Mouse (Mus musculus): Measurements from ENCODE around the gene Cuedc2.
A peak's percentile ranks its signal among the peaks of the same experiment; 100 is the strongest.

Cuedc2 gene

DNA sequence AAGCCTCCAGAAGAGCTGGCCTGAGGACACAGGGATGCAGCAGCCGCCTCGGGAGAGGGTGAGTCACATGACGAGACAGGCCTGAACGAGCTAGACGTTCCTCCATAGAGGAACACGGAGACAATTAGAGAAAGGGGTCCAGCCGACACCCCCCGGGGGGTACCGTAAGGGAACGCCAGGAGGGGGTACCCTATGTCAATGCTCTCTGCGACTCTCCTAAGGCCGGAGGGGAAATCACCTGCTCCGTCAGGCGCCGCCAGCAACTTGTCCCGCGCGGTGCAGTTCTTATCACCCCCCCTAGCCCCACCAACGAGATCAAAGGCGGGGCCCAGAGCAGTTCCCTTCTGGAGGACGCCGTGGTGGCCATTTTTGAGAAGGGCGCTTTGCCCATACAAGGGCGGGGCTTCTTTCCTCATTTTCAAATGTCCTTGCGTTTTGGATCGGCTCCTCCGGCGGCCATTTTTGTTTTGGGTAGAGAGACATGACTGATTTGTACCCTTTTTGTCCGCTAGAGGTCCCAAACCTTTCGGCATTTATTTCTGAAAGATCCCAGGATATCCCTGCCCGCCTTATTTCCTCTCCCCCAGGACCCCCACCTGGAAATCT, at the start of gene Cuedc2:
Gene Cuedc2, minus strand, starts transcription at position 372 of the 606 bp plus-strand sequence.
- DNase-seq = peak; percentile 100

DNA sequence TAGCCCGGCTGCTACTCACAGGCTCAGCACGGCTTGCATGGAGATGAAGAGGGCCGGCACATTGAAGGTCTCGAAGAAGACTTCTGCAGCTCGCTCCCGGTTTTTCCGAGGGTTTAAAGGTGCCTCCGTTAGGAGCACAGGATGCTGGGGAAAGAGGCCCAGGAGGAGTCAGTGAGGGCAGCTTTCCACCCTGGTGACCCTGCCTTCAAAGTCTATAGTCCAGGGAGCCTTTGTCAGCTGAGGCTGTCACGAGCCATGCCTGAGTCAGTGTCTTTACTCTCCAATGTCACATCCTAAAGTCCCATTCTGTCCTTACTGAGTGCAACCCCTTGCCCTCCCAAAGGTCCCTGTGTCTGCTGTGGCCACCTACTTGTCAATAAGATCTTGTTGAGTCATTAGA, 43.8 kb upstream of the Cuedc2 start:
- DNase-seq = peak; percentile 63

DNA sequence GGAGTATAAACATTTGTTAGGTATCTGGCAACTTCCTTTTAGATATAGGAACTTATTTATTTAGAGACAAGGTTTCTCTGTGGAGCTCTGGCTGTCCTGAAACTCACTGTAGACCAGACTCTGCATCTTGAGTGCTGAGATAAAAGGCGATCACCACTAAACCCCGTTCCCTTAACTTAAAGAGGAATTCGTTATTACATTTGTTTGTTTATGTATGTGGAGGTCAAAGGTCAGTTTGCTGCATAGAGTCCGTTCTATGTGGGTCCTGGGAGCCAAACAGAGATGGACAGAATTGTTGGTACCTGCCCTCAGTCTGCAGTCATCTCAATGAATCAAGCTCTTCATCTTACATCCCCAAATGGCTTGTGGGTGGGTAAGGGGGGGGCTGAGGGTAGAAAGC, 37.4 kb upstream of the Cuedc2 start:
- no peak for DNase-seq

DNA sequence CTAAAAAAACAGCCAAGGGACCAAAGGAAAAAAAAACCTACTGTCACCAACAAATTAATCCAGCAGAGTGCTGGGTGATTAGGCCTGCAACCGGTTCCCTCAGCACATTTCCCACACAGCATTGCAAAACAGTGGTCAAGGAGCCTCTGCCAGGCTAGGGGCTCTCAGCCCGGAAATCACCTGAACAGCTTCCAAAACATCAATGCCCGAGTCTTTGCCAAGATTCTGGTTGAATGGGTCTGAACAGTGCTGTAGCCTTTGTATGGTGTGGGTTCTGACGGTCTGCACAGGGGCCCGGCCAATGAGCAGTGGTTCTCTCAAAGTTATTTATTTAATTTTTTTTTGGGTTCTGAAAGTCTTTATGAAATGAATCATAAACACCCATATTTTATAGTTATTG, 37.0 kb upstream of the Cuedc2 start:
- DNase-seq = no peak

DNA sequence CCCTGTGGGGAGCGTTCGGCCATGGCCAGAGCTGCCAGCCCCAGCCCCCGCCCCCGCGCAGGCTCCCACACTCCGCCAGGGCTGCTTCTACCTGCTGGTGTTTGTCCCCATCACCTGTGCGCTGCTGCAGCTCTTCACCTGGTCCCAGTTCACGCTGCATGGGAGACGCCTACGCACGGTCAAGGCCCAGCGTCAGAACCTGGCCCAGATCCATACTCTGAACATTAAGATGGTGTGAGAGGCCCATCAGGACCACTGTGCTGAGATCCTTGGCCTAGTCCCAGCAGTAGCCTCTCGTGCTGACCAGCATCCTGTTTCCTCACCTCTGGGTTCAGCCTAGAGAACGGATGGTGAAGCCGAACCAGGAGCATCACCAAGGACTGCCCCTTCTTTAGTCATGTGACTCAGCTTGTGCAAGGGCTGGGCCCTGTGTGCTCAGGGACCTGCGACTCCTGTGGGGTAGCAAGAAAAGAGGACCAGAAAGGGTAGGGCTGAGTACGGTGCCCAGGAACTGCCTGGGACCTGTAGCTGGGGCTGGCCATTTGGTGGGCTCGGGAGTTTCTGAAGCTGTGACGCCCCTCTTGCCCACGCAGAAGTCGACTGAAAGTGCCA, 36.1 kb upstream of the Cuedc2 start:
- no peak for DNase-seq

DNA sequence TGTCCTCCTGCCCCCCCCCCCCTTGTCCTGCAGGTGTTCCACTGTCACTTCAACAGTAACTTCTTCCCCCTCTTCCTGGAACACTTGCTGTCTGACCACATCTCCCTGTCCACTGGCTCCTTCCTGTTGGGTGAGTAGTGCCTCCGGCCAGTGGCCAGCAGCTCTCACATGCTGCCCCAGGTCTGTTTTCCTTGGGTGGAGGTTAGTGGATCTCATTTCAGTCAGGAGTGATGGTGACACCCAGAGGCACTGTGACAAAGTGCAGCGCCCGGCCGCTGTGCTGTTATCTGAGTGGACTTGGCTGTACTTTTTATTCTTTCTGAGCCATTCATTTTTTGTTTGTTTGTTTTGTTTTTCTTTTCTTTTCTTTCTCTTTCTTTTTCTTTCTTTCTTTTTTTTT, 30.7 kb upstream of the Cuedc2 start:
- DNase-seq = peak; percentile 88

DNA sequence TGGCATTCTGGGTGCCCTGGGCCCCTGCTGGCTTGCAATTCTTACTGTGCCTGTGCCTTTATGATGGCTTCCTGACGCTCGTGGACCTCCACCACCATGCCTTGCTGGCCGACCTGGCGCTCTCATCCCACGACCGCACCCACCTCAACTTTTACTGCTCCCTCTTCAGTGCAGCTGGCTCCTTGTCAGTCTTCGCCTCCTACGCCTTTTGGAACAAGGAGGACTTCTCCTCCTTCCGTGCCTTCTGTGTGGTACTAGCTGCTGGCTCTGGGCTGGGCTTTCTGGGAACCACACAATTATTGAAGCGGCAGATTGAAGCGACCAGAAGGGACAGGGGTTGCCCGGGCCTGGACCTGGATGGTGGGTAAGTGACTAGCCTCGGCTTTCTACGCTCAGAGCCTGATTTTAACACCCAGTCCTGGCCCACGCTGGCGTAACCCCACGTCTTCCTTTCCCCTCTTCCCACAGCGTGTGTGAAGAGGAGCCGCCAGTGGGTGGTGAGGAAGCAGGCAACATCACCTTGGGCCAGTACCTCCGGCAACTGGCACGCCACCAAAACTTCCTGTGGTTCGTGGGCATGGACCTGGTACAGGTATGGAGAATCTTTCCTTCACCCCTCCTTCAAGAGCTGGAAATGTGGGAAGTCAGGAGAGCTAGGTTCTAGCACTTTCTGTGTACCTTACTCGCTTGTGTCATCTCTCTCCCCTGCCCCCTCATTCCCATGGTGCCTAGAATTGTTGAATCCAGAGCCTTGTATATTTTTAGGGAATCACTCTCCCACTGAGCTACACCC, 29.5 kb upstream of the Cuedc2 start:
- DNase-seq = no peak

DNA sequence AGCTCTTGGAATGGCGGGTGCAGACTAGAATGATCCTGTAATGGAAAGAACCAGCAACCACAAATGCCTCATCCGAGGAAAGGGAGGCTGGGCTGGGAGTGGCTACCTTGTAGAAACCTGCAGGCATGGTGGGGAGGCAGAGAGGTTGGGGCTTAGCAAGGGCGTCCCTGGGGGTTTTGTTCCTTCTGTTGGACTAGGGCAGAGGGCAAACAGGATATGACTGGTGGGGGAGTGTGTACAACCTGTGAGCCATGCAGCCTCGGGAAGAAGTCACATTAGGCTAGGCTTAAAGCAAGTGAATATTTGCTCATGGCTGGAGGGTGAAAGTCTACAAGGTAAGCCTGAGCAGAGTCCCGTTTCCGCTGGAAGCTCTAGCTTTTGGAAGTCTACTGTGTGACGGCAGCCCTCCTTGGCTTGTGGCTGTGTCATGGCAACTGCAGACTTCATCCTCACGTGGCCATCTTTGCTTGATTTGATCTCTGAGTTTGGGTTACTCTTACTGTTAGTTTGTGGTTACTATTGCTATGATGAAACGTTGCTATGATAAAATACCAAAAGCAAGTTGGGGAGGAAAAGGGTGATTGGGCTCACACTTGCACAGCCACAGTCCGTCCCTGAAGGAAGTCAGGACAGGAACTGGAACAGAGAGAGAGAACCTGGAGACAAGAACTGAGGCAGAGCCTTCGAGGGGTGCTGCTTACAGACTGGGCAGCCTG, 24.9 kb upstream of the Cuedc2 start:
- no peak for DNase-seq

DNA sequence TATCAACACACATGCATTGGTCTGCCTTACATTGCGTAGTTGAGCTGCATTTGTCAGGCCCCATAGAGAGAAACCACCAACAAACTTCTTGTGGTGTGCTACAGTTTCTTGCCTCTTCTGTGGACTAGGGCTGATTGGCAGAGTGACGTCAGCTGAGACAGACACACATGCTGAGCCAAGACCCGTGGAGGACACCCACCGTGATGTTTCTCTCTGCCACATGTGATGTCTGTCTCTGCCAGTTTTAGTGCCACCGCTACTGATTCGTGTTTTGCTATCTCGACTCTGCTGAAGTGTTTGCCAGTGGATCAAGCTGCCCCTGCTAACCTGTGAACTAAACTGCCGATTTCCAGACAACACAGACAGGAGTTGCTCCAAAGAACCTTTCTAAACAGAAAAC, 23.6 kb upstream of the Cuedc2 start:
- DNase-seq = no peak

DNA sequence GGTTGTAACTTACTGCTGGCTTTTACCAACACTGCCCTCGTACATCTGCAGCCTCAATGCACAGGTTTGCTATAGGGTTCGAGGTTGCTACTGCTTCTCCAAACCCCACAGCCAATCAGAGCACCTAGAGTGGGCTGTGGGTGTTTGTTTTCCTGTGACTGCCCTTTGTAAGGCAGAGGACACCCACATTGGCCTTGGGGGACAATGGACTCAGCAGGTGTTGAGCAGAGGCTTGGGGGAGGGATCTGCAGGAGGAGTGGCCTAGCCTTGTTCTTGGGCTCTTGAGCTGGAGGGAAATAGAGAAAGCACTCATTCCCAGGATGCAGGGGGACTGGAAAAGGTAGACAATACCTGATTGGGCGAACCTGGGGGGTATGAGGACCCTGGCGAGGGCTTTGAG, 19.9 kb upstream of the Cuedc2 start:
- DNase-seq = no peak

DNA sequence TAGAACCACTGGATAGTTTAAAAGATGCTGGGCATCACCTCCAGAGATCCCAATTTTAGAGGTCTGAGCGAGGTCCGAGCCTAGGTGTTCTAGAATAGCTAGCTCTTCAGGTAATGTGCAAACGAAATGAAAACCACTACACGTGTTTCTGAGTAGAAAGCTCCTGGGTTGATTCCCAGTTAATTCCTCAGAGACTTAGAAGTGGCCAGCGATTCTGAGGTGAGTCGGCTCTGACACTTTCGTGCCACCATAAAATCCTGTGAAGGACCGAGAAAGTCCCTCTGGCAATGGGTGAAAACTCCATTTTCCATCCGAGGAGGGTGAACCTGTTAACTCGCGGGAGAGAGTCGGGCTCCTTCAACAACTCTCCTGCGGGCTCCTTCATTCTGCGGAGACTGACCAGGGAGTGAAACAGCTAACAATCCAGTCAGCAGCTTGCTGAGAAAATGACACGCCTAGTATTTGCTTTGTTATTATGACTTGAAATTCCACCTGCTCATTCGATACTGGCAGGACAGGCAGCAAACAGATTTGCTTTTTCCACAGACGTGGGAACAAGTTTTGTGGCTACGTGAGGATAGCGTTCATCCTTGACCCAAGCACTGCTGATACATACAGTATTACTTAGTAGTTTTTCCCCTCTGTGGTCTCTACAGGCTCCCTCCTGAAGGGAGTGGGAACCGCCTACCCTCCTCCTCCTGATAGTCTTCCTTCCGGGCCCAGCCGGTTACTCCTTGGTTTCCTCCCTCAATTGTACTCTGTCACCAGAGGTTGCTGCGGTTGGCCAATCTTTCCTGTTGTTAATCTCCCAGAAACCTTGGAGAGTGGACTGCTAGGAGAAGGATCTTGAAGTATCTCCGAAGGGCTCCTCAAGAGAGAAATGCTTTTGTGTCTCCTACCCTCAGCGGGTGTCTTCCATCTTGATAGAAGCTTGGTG, 19.1 kb upstream of the Cuedc2 start:
- DNase-seq = peak; percentile 56

DNA sequence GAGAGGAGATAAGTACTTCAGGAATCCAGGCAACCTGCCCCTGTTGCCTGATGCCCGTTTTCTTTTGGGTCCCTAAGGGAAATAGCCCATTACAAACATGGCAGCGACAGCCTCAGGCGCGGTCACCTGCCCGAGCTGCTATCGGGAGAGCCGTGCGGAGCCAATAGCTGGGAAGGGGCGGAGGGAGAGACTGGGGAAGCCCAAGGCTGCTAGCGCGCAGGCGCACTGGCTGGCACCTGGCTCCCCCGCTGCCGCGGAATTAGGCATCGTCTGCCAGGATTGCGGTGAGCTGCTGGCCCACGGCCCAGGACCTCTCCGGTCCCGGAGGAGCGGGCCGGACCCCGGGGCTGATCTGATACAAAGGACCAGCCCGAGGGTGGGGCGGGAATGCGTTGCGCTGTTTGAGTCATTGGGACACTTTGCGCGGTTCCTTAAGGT, 18.2 kb upstream of the Cuedc2 start:
- peak; percentile 96 for DNase-seq

DNA sequence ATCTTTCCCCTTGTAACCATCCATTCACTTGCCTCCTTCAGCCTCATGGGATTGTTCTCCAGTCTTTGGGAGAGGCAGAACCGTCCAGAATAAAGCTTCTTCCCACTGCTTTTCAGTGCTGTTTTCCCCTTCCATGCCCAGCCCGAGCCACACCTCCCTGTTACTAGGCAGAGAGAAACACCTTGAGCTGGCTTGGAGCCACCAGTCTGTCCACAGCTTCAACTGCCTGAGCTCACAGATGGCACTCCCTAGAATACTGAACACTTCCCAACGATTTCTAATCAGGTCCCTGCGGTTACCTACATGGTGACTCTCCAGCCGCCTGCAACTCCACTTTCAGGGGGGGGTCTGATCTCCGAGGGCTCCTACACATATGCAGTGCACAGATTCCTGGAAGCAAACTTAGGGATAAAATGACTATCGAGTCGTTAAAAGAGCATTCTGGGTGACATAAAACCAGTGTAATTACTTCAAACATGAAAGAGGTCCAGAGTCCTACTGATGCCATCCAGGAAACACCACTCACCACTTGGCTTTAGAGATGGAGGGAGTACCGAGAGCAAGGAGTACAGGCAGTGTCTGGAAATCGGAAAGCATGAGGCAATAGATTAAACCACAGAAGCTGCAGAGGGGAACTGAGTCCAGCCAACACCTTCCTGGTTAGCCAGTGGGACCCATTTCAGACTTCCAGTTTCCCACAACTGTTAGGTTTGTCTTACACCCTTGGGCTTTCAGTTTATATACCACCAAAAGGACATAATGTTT, 11.8 kb upstream of the Cuedc2 start, which contains the start of gene 2310034G01Rik:
Gene 2310034G01Rik, minus strand, starts transcription at position 135 of the 765 bp plus-strand sequence.
- peak; percentile 40 for DNase-seq

DNA sequence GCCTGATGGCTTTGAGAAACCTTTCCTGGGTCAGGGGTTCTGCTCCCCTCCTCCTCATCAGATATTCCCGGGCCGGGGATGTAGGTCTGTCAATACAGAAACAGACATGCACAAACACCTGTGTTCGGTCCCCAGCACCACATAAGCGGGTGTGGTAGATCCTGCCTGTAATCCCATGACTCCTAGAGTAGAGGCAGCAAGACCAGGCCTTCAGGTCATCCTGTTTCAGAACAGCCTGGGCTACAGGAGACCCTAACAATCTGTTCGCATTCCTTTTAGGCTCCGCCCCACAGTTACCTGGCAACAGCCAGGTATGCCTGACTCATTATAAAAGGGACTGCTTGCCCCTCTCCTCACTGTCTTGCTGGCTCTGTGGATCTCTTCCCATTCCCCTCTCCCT, 11.0 kb upstream of the Cuedc2 start:
- DNase-seq = no peak

DNA sequence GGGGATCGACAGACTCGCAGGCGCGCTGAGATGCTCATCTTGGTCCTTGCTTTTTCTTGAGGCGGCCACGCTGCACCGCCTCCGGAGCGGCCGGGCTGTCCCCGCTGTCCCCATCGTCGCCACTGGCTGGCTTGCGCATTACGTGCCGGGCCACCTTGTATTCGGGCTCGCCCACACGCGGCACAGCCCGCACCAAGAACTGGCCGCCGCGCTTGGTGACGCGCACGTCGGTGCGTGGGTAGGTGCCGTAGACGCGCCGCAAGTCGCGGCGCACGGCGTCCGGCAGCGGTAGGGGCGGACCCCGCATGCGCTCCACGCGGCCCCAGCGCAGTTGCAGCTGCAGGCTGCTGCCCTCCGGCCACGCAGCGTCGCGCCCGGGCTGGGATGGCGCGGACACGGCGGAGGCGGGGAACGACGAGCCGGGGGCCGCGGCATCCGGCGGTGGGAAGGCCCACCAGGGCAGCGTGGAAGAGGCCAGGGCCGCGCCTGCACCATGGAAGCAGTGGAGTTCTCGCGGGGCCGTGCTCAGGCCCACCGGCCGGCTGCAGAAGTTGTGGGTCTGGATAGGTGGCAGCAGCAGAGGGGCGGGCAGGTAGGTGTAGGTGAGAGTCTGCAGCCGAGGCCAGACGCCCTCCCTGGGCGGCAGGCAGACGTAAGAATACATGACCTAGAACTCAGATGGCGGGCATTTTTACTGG, 10.4 kb upstream of the Cuedc2 start:
- DNase-seq = peak; percentile 89

DNA sequence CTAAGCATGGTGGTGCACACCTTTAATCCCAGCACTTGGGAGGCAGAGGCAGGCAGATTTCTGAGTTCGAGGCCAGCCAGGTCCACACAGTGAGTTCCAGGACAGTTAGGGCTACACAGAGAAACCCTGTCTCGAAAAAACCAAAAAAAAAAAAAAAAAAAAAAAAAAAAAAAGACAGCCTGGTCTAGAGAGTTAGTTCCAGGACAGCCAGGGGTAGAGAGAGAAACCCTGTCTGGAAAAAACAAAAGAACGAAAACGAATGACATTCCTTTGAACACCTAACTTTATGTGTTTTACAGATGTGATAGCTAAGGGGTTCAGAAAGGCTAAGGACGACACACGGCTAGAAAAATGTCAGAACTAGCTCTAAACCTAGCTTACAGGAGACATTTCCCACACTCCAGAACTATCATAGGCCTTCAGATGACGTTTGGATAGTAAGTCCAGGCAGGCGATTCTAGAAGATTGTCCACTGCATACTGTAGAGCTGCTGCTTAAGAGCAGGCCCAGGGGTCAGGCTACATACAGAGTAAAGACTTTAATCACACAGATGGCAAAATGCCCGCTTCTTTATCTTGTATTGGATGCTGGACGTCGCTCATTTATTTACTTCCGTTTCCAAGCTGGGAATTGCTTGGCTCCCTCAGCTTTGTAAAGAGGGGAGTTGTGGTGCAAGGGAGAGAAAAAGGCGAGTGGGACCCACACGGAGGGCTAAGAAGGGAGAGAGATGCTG, 9.6 kb upstream of the Cuedc2 start:
- DNase-seq = no peak

DNA sequence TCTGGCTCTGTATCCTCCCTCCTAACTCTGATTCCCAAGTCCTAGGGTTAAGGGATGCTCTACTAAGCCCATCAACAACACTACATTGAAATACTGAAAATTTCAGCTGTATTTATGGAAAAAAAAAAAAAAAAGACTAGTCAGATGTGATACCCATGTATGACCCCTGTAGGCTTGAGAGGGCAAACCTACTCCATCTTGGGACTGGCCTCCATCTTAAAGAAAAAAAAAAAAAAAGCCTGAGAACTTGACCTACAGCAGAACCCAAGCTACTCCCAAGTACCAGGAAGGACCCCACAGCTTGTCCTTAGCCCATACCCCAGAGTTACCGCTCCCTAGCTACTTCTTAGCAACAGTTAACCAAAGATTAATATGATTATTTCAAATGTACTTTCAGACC, 8.6 kb upstream of the Cuedc2 start:
- DNase-seq = no peak

DNA sequence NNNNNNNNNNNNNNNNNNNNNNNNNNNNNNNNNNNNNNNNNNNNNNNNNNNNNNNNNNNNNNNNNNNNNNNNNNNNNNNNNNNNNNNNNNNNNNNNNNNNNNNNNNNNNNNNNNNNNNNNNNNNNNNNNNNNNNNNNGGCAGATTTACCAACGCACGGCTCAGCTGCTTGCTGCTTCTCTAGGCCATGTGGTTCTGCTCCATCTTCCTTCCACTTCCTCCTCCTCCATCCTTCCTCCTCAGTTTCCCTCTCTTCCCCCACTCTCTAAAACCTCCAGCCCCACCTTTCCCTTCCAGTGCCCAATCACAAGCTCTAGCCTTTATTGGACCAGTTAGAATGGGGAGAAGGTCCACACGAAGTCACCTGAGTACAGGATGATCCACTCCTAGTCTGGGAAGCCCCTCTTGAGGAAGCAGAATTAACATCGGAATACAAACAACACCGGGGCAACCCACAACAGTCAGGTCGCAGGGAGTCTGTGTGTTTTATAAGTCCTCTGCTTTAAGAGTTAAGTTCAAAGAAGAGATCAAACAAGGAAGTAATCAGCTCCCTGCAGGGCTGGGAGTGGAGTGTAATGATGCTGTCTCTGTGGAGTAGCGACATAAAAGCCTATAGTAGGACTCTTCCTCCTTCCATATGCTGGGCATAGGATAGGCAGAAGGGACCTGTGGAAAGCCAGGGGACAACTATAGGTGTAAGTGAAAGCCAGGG, 6.4 kb upstream of the Cuedc2 start:
- no peak for DNase-seq

DNA sequence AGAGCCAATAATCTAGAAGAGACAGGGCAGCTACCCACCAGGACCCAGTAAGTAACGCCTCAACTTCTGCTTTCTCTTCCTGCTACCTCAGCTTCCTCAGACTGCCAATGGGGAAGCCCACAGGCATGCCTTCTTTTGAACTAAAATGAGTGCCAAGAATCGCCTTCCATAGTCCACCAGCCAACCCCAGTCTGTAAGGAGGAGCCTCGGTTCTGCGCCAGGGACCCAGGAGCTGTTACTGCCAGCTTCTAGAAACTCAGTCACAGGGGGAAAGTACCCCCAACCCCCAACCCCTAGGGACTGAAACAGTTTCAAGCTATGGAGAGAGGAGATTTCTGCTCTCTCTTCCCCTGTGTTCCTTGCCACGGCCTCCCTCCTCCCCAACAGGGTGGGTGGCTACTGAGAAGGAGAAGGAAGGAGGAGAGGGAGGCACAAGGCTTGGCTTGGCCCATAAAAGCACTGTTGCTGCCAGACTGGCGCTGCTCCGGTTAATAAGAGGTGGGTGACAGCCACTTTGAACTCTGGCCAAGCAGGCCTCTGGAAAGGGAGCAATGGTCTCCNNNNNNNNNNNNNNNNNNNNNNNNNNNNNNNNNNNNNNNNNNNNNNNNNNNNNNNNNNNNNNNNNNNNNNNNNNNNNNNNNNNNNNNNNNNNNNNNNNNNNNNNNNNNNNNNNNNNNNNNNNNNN, 927 bp upstream of the Cuedc2 start:
- DNase-seq = no peak

Measured in kidney, postnatal 14 days (tissue).